Mouse (Mus musculus) left cerebral cortex, adult 11 months (tissue): ENCODE data around the gene Lctl.

ENCODE experiments used
- DNase-seq: peaks from one replicate; pipeline ENCODE4 v3.0.0; 2022; ENCODE audit warnings: low spot score

Lctl gene

DNA sequence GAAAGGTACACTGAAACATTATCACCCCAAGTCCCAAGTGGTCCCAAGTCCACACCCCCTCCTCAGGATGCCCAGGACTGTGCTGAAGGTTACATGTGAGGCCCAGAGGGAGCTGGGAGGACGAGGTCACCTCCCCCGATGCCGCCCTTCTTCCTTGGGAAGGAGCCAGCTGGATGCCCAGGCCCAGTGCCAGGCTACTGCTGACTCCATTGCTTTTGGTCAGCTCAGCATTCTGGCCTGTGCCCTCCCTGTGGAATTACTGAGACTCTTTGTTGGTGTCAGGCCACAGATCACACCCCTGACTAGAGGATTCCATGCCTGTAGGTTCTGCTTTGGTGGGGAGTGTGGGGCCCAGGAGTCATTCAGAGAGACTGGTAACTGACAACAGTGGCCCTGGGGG is at the start of gene Lctl:
Gene Lctl (plus strand): TSS at position 272 of the 400 bp plus-strand sequence.
- DNase-seq, result no peak

DNA sequence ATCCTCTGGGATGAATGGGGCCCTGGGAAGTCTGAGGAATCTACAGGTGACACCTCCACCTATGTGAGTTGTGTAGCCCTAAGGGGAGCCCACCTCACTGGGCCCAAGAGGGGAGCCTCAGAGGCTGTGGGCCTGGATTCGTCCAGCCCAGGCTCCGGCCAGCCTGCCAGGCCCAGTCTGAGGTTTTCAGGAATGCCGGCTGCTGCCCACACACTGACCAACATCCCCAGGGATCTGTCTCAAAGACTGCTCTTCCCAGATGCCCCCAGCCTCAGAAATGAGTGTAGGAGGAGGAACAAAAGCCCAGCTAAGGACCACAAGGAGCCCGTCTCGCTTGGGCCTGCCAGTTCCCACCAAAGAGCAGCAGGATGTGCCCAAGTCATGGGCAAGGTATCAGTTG is 49.2 kb upstream of the Lctl start:
- DNase-seq, result no peak

GRCm38 (mm10) chr9:64068571-64068970 is 48.4 kb upstream of the Lctl start:
- no peak for DNase-seq

DNA sequence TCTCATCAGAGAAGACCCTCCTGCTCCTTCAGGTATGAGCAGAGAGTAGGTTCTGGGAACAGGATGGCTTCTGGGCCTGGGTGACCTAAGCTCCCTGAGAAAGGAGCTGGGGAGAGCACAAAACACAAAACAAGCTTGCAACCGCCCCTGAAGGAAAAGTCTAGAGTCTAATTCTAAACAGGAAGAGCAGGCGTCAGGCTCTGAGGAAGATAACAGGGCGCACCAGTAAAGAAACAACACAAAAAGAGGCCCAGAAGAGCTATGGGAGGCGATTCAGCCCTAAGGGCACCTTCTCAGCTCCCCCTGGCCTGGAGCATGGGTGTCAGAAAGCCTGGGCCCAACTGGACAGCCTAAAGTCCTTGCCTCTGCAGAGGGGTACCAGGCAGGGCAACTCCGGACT is 47.8 kb upstream of the Lctl start:
- DNase-seq, result no peak

- DNase-seq, result no peak
Measured at GRCm38 (mm10) chr9:64070674-64071073, 46.3 kb upstream of the Lctl start.

DNA sequence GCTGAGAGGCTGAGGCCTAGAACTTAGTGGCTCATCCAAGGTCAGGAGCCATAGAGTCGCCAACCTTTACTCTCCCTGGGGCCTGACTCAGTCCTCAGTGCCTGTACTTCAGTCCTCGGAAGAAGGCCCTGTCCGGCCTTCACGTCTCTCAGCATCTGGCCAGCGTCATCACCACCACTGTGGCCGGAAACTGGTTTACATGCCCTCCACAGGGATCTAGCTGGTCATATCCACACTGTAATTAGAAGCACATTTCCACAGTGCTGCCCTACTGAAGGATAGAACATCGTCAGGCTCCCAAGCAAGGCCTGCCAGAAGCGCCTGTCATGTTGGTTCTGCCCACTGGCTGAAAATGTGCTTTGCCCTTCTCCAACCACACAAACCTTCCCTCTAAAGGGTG is 42.1 kb upstream of the Lctl start:
- DNase-seq, result no peak

DNA sequence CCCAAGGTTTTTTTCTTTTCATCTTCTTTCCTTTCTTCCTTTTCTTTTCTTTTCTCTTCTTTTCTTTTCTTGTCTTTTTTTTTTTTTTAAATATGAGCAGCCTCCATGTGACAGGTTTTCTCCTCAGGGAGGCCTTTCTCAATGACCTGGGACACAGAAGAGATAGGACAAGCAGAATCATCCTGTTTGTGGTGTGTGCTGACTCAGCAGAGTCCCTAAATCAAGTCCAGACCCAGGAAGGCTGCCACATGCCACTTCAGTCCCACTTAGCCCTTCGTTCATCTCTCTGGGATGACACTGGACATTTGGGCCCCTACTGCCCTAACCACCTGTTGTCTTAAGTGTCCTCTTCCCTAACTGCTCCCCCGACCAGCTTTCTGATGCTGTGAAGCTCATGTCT is 40.5 kb upstream of the Lctl start:
- DNase-seq, result no peak

GRCm38 (mm10) chr9:64078386-64078792 is 38.6 kb upstream of the Lctl start:
- DNase-seq, result no peak

GRCm38 (mm10) chr9:64079922-64080321 is 37.0 kb upstream of the Lctl start:
- no peak for DNase-seq

- no peak for DNase-seq
Measured at GRCm38 (mm10) chr9:64084231-64084630, 32.7 kb upstream of the Lctl start.

DNA sequence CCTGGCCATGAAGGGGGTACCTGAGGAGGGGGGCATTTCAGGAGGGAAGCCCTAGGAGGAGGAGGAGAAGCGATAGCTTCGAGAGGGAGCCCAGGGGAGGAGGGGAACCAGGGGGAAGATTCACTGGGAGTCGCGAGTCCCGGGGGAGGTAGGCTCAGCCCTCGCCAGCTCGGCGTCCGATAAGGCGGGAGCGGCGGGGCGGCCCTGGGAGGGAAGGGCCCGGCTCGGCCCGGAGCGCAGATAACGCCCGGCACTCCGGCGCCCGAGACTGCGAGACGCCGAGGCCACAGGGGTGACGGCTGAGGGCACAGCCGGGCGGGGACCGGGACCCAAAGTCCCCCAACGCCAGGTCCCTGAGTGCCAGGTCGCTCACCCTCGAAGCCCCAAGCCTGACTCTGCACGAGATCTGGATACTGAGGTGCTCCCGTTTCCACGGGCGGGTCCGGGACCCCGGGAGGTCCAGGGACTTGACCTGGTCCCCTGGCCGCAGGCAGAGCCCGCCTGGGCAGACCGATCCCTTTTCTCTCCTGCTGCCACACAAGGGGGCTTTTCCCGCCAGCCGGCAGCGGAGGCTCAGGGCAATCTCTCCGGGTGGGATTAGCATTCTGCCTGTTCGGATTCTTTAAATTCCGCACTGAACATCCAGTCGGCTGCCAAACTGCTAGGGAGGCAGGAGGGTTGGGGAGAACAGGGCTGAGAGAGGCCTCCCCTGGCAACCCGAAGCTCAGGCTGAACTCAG is 32.1 kb upstream of the Lctl start:
- no peak for DNase-seq

GRCm38 (mm10) chr9:64085976-64086375 is 31.0 kb upstream of the Lctl start:
- DNase-seq, result no peak

GRCm38 (mm10) chr9:64086543-64086942 is 30.4 kb upstream of the Lctl start:
- no peak for DNase-seq

DNA sequence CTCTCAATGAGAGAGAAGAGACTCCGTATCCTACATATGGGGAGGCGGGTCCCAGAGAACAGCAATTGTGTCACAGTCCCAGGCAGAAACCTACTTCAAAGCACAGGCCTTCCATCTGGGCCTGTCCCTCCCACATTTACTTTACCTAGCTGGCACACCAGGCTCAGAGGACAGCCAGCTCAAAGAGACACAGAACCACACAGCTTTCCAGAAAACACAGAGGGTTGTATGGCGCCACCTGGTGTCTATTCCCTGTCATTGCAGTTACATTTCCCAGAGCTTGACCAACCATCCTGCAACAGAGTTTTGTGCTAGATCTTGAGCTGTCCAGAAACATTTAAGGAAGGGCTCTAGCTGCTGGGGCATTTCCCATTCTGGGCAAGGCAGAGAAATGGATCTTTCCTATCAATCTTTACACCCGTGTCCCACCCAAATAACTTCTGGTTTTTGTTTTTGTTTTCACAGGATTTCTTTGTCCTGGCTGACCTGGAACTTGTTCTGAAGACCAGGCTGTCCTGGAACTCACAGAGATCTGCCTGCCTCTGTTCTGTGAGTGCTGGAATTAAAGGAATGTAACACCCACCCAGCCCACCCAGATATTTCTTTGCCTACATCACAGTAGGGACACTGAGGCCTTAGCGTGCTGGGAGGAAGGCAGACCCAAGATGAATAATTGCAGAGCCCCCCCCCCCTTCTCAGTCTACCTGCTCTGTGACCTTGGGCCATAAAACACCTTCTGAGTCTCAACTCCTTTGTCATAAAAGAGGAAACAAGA is 29.3 kb upstream of the Lctl start:
- DNase-seq, result peak; percentile 67

GRCm38 (mm10) chr9:64088346-64088745 is 28.6 kb upstream of the Lctl start:
- DNase-seq, result no peak

- no peak for DNase-seq
Measured at GRCm38 (mm10) chr9:64089004-64089403, 27.9 kb upstream of the Lctl start.

DNA sequence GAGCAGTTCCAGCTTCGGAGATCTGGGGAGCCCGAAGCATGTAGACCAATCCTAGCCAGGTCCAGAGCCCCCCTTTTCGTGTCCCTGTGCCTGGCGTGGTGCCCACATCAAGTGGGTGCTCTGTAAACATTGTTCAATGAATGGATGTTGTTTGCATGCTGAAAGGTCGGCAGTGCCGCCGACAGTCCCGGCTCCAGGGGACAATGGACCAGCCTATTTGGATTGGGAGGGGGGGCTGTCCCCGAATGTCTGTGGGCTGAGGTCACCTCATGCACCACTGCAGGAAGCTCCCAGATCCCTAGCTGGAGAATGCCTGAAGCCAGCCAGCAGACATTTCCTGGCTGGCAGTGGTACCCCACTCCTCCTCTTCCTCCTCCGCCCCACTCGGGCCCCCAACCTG is 22.9 kb upstream of the Lctl start:
- DNase-seq, result peak; percentile 24

- no peak for DNase-seq
Measured at GRCm38 (mm10) chr9:64098282-64098681, 18.7 kb upstream of the Lctl start.

DNA sequence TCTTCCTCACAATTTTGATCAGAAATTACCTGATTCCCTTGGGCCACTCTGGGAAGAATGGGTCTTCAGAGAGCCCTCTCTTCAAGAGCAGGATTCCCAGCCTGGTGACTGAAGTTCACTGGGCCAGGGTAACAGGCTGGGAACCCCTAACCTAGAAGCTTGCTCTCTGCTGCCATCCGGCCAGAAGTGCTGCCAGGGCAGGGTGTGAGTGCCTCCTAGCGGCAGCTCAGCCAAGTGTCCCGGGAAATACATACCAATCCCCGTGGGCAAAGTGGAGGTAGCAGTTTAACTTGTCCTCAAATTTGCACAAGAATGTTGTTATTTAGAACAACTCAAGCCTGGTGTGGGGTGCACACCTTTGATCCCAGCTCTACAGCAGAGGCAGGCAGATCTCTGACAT is 16.5 kb upstream of the Lctl start:
- DNase-seq, result no peak

DNA sequence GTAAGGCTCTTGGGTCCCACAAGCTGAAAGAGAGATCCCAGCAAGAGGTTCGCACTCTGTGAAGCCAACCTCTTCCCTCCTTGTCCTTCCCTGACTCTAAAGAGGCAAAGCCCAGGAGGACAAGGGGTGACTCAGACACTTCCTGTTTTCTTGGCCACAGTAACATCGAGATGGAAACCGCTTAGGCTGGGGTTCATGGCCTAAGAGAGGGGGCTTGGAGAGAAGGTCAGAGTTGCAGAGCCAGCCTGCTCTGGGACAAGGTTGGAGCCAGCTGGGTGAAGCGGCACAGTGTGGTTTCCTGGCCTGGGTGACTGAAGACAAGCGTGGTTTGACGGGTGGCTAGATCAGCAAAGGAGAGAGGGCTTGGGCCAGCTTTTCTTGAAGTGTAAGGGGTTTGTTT is 11.6 kb upstream of the Lctl start:
- no peak for DNase-seq

DNA sequence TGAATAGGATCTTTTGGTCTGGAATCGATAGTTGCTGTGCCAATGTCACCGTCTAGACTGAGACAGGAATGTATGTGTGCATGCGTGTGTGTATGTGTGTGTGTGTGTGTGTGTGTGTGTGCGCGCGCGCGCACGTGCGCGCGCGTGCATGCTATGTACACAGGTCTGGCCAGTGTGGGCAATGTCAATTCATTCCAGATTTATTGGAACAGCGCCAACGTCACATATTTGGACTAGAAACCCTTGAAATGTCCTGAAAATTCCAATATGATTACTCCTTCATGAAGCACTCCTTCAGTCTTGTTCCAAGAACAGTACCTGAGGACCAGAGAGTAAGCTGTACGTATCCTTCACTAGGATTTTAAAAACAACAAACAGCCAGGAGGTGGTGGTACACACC is 6.4 kb upstream of the Lctl start:
- DNase-seq, result no peak

GRCm38 (mm10) chr9:64114646-64115045 is 2.3 kb upstream of the Lctl start:
- no peak for DNase-seq

DNA sequence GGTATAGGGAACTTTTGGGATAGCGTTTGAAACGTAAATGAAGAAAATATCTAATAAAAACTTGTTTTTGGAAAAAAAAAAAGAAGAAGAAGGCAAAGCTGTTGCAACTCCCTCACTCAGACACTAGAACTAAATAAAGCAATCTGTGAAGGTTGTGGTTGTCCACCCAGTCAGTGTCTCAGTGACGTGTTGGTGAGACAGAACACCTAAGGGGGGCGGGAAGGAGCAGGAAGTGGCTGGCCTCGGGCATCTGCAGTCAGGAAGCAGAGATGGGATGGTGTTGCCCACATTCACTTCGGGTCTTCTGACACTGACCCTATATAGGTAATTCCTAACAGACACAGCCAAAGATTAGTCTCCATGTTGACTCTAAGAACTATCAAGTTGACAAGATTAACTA is 1.2 kb upstream of the Lctl start:
- no peak for DNase-seq

GRCm38 (mm10) chr9:64119898-64120297 is 3.0 kb downstream of the Lctl start:
- DNase-seq, result no peak
